Mouse (Mus musculus) intestine, embryonic 14.5 days (tissue): ENCODE results near the gene Hnrnpl. TPM values are rescaled to one million over a fixed set of nuclear protein-coding genes. Genes with fewer than 3 reads are reported as not detected.

Source experiments
- ATAC-seq: fragments of 200-750 bp; cut with Nextera tagmentation; replicated peaks from 2 replicates; pipeline ENCODE4 v1.8.0; 2017; ENCODE audit warnings: low read depth, moderate number of reproducible peaks, moderate TSS enrichment, moderate library complexity; ENCODE audit not compliant: low FRiP score, low TSS enrichment
- DNase-seq: peaks from one replicate; pipeline ENCODE4 v3.0.0-alpha.2; 2018; ENCODE audit warnings: low spot score
- H3K27ac ChIP-seq: fragments of 300-500 bp; sonication (generic); 2 replicates; pipeline ENCODE4 v1.5.1; 2014; ENCODE audit warnings: low read depth, mild to moderate bottlenecking, control low read depth
- H3K27me3 ChIP-seq: fragments of 300-500 bp; sonication (generic); replicated peaks from 2 replicates; pipeline ENCODE4 v1.6.1; 2014; ENCODE audit warnings: low read length, control low read depth; ENCODE audit not compliant: control insufficient read depth, insufficient read depth
- H3K36me3 ChIP-seq: fragments of 300-500 bp; sonication (generic); 2 replicates; pipeline ENCODE4 v1.6.1; 2014; ENCODE audit warnings: low read length, control low read depth; ENCODE audit not compliant: control insufficient read depth, insufficient read depth
- H3K4me1 ChIP-seq: fragments of 300-500 bp; sonication (generic); replicated peaks from 2 replicates; pipeline ENCODE4 v1.6.1; 2014; ENCODE audit warnings: low read length, control low read depth, mixed read lengths; ENCODE audit not compliant: control insufficient read depth, insufficient read depth
- H3K4me2 ChIP-seq: fragments of 300-500 bp; sonication (generic); 2 replicates; pipeline ENCODE4 v1.6.1; 2014; ENCODE audit warnings: low read length
- H3K4me3 ChIP-seq: fragments of 300-500 bp; sonication (generic); 2 replicates; pipeline ENCODE4 v1.5.1; 2014; ENCODE audit warnings: low read depth, low read length, control low read depth, mixed read lengths
- H3K9ac ChIP-seq: fragments of 300-500 bp; sonication (generic); 2 replicates; pipeline ENCODE4 v1.6.1; 2014; ENCODE audit warnings: mild to moderate bottlenecking, low read length
- H3K9me3 ChIP-seq: fragments of 300-500 bp; sonication (generic); 2 replicates; pipeline ENCODE4 v1.6.1; 2016; ENCODE audit warnings: low read length, control low read depth; ENCODE audit not compliant: control insufficient read depth
- WGBS: fragments of 180-500 bp; shearing (Covaris S2); extraction: QIAGEN DNeasy Blood & Tissue Kit; methylation state at CpG from one replicate; pipeline ENCODE4 v1.1.7; 2014; 5-methylcytosine and 5-hydroxymethylcytosine counted together
- polyA plus RNA-seq: library from polyadenylated mRNA; unstranded; fragments of >200 nt; fragmentation: Nextera tagmentation; extraction: Ambion mirVana; gene quantifications from 2 replicates; pipeline ENCODE4 v1.2.1, GENCODE M21; 2014

The Hnrnpl gene
- polyA plus RNA-seq, 1 experiment from 2014 or later: 232 TPM

- no peak overlapping the region for H3K4me3 ChIP-seq
- H3K27ac ChIP-seq: 0 out of 2 replicates have a peak overlapping the region, but pooled peaks have one; percentile 1
- H3K9ac ChIP-seq: no peak overlapping the region
- no peaks in the 10 kb centered on the region for H3K27me3 ChIP-seq
- no peaks in the 10 kb centered on the region for H3K4me1 ChIP-seq
- H3K9me3 ChIP-seq: no peaks in the 10 kb centered on the region
- H3K36me3 ChIP-seq: 0 out of 2 replicates have a peak, but pooled peaks cover 4% of the 10 kb centered on the region
- 0 out of 2 replicates have a peak overlapping the region, but pooled peaks have one; percentile 9 for H3K4me2 ChIP-seq
- WGBS: 81% methylated on average over 5 of the region's 5 CpGs
- no peak for DNase-seq
- no peak for ATAC-seq
Observed at GRCm38 (mm10) chr7:28836936-28837335, 28.6 kb downstream of the Hnrnpl start.

GRCm38 (mm10) chr7:28838331-28838730 lies 30.0 kb downstream of the Hnrnpl start:
- Histone ChIP-seq H3K4me1 (no peaks in the 10 kb centered on the region), H3K9me3 (no peaks in the 10 kb centered on the region), H3K36me3 (0 out of 2 replicates have a peak, but pooled peaks cover 4% of the 10 kb centered on the region), H3K9ac (no peak overlapping the region), H3K27me3 (no peaks in the 10 kb centered on the region), H3K27ac (no peak overlapping the region), H3K4me3 (no peak overlapping the region), H3K4me2 (peak overlapping the region; percentile 14; the same call in 1 of the 2 replicates)
- ATAC-seq (peak; percentile 24), DNase-seq (peak; percentile 66)
- 69% methylated on average over 9 of the region's 9 CpGs for WGBS

- Histone ChIP-seq H3K9me3 (no peaks in the 10 kb centered on the region), H3K4me2 (no peak overlapping the region), H3K4me1 (no peaks in the 10 kb centered on the region), H3K27me3 (no peaks in the 10 kb centered on the region), H3K9ac (no peak overlapping the region), H3K27ac (no peak overlapping the region), H3K4me3 (no peak overlapping the region), H3K36me3 (no peaks in the 10 kb centered on the region)
- DNase-seq: no peak
- 76% methylated on average over 1 of the region's 1 CpGs for whole genome bisulfite sequencing
- no peak for ATAC-seq
Observed at GRCm38 (mm10) chr7:28847273-28847672, 38.9 kb downstream of the Hnrnpl start.

GRCm38 (mm10) chr7:28849700-28850236 lies 41.4 kb downstream of the Hnrnpl start:
- H3K36me3 ChIP-seq: no peaks in the 10 kb centered on the region
- no peak overlapping the region for H3K27ac ChIP-seq
- H3K4me1 ChIP-seq: no peaks in the 10 kb centered on the region
- no peaks in the 10 kb centered on the region for H3K27me3 ChIP-seq
- ATAC-seq (no peak), DNase-seq (no peak)
- no peaks in the 10 kb centered on the region for H3K9me3 ChIP-seq
- 35% methylated on average over 1 of the region's 1 CpGs for WGBS
- H3K4me2 ChIP-seq: no peak overlapping the region
- no peak overlapping the region for H3K9ac ChIP-seq
- no peak overlapping the region for H3K4me3 ChIP-seq

GRCm38 (mm10) chr7:28850642-28851041 lies 42.3 kb downstream of the Hnrnpl start:
- Histone ChIP-seq H3K4me1 (no peaks in the 10 kb centered on the region), H3K4me2 (no peak overlapping the region), H3K36me3 (no peaks in the 10 kb centered on the region), H3K9ac (no peak overlapping the region), H3K27me3 (no peaks in the 10 kb centered on the region), H3K4me3 (no peak overlapping the region), H3K27ac (no peak overlapping the region), H3K9me3 (no peaks in the 10 kb centered on the region)
- 78% methylated on average over 4 of the region's 4 CpGs for WGBS
- no peak for DNase-seq
- no peak for ATAC-seq

- DNase-seq (no peak), ATAC-seq (no peak)
- Histone ChIP-seq H3K9me3 (no peaks in the 10 kb centered on the region), H3K36me3 (no peaks in the 10 kb centered on the region), H3K27me3 (no peaks in the 10 kb centered on the region), H3K4me1 (peaks cover 6% of the 10 kb centered on the region; the same call in 1 of the 2 replicates), H3K27ac (no peak overlapping the region), H3K9ac (no peak overlapping the region), H3K4me2 (no peak overlapping the region), H3K4me3 (no peak overlapping the region)
- 93% methylated on average over 2 of the region's 2 CpGs for WGBS
Observed at GRCm38 (mm10) chr7:28859953-28860352, 51.6 kb downstream of the Hnrnpl start.

- Histone ChIP-seq H3K36me3 (no peaks in the 10 kb centered on the region), H3K9ac (no peak overlapping the region), H3K27ac (no peak overlapping the region), H3K4me2 (no peak overlapping the region), H3K4me1 (peaks cover 11% of the 10 kb centered on the region; the same call in 1 of the 2 replicates), H3K27me3 (no peaks in the 10 kb centered on the region), H3K9me3 (no peaks in the 10 kb centered on the region), H3K4me3 (no peak overlapping the region)
- ATAC-seq (no peak), DNase-seq (no peak)
- 86% methylated on average over 6 of the region's 6 CpGs for WGBS
Observed at GRCm38 (mm10) chr7:28860898-28861297, 52.6 kb downstream of the Hnrnpl start.

GRCm38 (mm10) chr7:28862817-28863499 lies 54.6 kb downstream of the Hnrnpl start:
- ATAC-seq (no peak), DNase-seq (no peak)
- H3K9ac ChIP-seq: no peak overlapping the region
- H3K4me3 ChIP-seq: no peak overlapping the region
- no peaks in the 10 kb centered on the region for H3K9me3 ChIP-seq
- no peaks in the 10 kb centered on the region for H3K36me3 ChIP-seq
- H3K4me2 ChIP-seq: no peak overlapping the region
- peaks cover 11% of the 10 kb centered on the region; the same call in 1 of the 2 replicates for H3K4me1 ChIP-seq
- no peak overlapping the region for H3K27ac ChIP-seq
- WGBS: 69% methylated on average over 15 of the region's 15 CpGs
- H3K27me3 ChIP-seq: no peaks in the 10 kb centered on the region

GRCm38 (mm10) chr7:28863540-28863939 lies 55.2 kb downstream of the Hnrnpl start, which contains the start of gene Lgals7:
Gene Lgals7, plus strand, starts transcription at chr7:28863853.
- WGBS: 83% methylated on average over 6 of the region's 6 CpGs

More at GRCm38 (mm10) chr7:28863540-28863939, 55.2 kb downstream of the Hnrnpl start, which contains the start of gene Lgals7:
- Histone ChIP-seq H3K4me3 (no peak within 1 kb of the TSS), H3K4me2 (no peak within 1 kb of the TSS), H3K36me3 (no peaks in the 10 kb centered on the region), H3K9ac (no peak within 1 kb of the TSS), H3K9me3 (no peaks in the 10 kb centered on the region), H3K4me1 (peaks cover 11% of the 10 kb centered on the region; the same call in 1 of the 2 replicates), H3K27ac (no peak within 1 kb of the TSS), H3K27me3 (no peaks in the 10 kb centered on the region)
- no peak for DNase-seq
- no peak for ATAC-seq
